Mouse (Mus musculus) olfactory bulb, adult 2 months (tissue): Measurements from ENCODE around the gene Dnajb2.

Experiments used
- CTCF ChIP-seq: fragments of 200-500 bp; IDR thresholded peaks from 2 replicates; pipeline ENCODE4 v1.5.1; 2012; ENCODE audit warnings: low read depth, mild to moderate bottlenecking, low read length, moderate library complexity; ENCODE audit not compliant: insufficient read depth
- POLR2A ChIP-seq: fragments of 200-500 bp; IDR thresholded peaks from 2 replicates; pipeline ENCODE4 v1.6.1; 2012; ENCODE audit warnings: mild to moderate bottlenecking, low read depth, low read length, moderate library complexity; ENCODE audit not compliant: insufficient read depth

DNA sequence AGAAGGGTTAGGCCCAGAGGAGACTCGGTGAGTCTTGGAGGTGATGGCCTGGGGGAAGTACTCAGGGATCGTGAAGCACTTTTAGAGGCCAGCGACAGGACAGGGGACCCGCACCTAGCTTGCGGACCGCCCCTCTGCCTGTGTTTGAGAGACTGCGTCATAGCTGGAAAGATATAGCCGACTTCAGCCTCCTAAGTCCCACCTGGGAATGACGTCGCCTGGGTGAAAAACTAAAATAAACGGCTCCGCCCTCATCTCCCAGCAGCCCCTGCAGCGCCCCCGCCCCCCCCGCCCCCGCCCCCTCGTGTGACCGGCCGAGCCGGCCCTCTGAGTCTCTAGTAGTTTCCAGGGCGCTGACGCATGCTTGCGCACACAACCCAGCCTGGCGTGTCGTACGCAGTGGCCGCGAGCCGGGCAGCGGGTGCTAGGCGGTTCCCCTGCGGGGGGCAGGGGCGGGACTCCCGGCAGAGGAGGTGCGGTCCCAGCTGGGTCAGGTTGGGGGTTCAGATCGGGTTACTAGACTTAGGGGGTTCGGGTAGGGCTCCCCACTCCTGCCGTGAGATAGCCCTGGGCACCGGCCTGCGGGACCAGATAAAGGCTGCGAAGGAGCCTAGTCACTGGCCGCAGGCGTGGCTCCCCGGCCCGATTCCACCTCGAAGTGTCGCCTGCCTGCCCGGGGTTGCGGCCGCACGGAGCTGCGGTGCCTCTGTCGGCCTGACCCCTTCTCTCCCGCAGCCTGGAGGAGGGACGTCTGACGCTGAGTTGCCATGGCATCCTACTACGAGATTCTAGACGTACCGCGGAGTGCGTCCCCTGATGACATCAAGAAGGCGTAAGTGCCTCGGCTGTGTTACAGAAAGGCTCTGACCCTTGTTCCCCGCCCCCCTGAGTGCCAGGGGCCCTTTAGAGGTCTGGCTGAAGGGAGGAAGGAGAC lies at the start of gene Dnajb2:
- no peak for TF ChIP-seq CTCF
- TF ChIP-seq POLR2A = peak; percentile 58
